Mouse (Mus musculus): ENCODE measurements around the gene Msx3.

The Msx3 gene

DNA sequence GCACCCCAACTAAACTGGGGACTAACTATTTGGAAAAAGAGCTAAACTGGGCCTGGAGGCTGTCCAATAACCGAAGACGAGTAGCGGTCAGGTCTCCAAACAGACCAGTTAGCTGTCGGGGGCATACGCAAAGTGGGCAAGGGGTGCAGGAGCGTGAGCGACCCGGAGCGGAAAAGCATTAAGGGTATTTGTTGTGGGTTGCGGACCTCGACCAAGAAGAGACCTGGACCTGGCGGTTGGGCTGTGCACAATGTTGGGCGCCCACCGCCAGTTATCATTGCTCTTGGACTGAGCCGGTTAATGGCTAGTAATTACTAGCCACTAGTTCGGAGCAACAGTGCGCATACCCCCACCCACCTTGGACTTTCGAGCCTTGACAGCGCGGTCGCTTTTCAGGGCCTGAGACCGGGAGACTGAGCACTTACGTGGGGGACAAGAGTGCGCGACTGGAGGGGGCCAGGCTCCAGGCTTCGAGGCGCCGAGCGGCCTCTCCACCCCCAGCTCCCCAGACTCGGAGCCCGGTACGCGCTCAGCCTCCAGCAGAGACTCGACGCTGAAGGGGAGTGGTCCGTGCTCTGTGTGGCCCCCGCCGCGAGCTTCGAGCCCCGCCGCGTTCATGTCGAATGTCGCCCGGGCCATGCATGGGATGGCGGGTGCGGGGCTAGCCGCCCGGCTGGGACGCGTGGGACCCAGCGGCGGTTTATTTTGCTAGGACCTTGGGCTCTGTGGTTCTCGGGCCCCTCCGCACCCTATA is at the start of gene Msx3:
TSS of gene Msx3 (minus strand) at position 729 of the 754 bp plus-strand sequence.
- no peak for DNase-seq (ENCODE audit: extremely low read depth, insufficient read length, low spot score)

DNA sequence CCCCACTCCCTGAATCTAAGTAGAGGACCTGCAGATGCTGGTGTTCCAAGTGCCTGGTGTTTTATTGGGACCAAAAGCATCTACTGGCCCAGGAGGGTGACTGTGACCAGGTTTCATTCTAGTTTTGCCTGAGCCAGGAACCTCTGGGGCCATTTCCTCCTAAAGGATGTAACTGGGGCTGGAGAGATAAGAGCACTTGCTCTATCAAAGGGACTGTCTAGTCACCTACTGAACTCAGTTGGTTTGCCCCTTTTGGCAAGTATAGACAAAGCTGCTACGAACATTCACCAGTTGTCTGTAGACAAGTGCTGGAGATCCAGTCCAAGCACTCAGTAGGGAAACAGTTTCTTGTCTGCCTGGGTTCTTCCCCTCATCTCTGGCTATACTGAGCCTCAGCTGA is 49.6 kb upstream of the Msx3 start:
- DNase-seq (ENCODE audit: extremely low read depth, insufficient read length, low spot score): no peak

- no peak for DNase-seq (ENCODE audit: extremely low read depth, insufficient read length, low spot score)
These were observed 47.2 kb upstream of the Msx3 start for GRCm38 (mm10) chr7:140096055-140096454.

GRCm38 (mm10) chr7:140095556-140095955 is 46.7 kb upstream of the Msx3 start:
- DNase-seq (ENCODE audit: extremely low read depth, insufficient read length, low spot score): no peak

- DNase-seq (ENCODE audit: extremely low read depth, insufficient read length, low spot score): no peak
These were observed 46.1 kb upstream of the Msx3 start for GRCm38 (mm10) chr7:140094954-140095353.

DNA sequence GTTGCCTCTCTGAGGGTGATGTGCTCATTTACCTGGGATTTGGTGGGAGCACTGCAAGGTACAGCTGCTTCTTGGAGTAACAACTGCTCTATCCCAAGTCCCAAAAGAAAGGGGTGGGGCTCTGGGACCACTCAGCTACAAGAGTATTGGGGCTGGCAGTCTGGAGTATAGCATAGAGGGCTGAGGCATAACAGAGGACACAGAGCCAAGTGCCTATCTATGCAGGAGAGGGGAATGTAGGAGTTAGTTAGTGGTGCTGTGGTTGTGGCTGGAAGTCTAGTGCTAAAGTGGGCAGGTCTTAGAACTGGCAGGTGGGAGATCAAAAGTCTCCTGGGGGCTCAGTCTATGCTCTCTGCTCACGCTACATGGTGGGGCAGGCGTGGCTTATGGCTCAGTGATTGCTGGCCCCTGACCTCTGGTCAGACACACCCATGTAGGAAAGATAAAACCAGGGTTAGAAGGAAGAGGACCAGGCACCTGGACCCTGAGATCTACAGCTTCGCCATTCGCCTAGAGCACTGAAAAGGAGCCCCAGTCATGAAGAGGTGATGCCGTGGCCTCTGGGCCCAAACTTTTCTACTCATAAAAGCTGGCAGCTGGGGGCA is 44.1 kb upstream of the Msx3 start, which contains the start of gene Prap1:
TSS of gene Prap1 (plus strand) at position 472 of the 605 bp plus-strand sequence.
- no peak for DNase-seq (ENCODE audit: extremely low read depth, insufficient read length, low spot score)

DNA sequence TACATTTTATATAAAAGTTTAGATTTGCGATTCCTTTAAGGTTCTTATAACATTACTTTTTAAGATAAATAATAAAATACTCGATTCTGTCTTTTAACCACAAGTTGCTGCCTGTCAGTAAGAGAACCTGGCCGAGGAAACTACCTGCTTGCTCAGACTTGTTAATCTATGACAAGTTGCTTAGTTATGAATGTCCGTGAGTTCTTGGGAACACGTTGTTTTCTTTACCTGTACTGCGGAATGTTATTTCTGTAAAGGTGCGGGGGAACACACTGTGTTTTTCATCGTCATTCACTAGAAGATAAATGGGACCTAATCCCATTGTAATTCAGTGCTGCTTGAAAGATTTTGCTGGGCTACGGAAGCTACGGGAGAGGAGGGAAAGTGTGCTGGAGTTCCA is 41.7 kb upstream of the Msx3 start:
- no peak for DNase-seq (ENCODE audit: extremely low read depth, insufficient read length, low spot score)

DNA sequence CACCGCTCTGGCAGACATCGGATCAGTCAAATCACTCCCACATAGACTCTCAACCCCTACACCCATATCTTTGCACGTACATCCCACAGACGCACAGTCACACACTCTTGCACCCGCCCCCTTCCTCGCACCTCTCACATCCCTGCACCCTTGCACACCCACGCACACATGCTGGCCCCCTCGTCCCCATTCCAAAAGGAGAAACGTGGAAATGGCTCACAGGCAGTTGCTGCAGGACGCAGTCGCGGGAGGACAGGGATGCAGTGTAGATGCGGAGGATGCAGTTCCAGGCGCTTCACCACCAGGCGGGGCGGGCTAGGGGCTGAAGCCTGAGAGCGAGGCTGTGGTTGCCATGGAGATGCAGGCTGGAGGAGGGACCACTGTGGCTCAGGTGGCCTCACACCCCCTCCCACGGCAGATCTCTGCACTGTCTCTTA is 33.4 kb upstream of the Msx3 start, which contains the start of gene Caly:
TSS of gene Caly (minus strand) at position 307 of the 437 bp plus-strand sequence.
- DNase-seq (ENCODE audit: extremely low read depth, insufficient read length, low spot score): no peak

- DNase-seq (ENCODE audit: extremely low read depth, insufficient read length, low spot score): no peak
These were observed 32.7 kb upstream of the Msx3 start for GRCm38 (mm10) chr7:140081408-140082241.

- DNase-seq (ENCODE audit: extremely low read depth, insufficient read length, low spot score): no peak
These were observed 31.7 kb upstream of the Msx3 start for GRCm38 (mm10) chr7:140080503-140081156.

DNA sequence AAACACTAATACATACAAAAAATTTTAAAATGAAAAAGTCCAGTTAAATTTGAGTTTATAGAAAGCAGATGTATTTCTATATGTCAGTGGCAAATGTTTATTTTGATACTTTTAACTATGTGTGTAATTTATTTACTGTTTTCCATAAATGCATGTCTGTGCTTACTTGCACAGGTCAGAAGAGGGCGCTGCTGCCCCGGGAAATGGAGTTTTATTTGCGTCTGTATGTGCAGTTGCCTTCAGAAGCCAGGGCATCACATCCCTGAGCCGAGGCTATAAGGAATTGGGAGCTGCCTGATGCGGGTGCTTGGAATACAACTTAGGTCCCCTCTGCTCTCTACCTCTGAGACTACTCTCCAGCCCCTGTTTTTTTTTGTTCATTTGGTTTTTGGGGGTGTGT is 29.8 kb upstream of the Msx3 start:
- DNase-seq (ENCODE audit: extremely low read depth, insufficient read length, low spot score): no peak

GRCm38 (mm10) chr7:140077698-140078097 is 28.8 kb upstream of the Msx3 start:
- no peak for DNase-seq (ENCODE audit: extremely low read depth, insufficient read length, low spot score)

- no peak for DNase-seq (ENCODE audit: extremely low read depth, insufficient read length, low spot score)
These were observed 21.3 kb upstream of the Msx3 start for GRCm38 (mm10) chr7:140070042-140070711.

DNA sequence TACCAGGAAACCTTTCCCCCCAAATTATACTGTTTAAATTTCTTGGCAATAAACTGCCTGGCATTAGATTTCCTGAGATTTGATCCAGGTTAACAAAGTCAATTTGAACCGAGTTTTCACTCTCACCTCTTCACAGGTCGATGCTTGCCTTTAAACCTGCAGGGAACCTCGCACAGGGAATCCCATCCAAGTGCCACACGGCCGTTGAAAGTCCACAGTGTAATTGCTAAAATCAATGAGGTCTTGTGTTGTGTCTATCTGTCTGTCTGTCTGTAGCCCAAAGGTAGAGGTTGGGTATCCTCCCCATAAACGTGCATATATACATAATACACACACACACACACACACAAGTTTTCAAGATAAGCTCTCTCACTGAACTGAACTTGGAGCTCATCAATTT is 18.5 kb upstream of the Msx3 start:
- DNase-seq (ENCODE audit: extremely low read depth, insufficient read length, low spot score): no peak

DNA sequence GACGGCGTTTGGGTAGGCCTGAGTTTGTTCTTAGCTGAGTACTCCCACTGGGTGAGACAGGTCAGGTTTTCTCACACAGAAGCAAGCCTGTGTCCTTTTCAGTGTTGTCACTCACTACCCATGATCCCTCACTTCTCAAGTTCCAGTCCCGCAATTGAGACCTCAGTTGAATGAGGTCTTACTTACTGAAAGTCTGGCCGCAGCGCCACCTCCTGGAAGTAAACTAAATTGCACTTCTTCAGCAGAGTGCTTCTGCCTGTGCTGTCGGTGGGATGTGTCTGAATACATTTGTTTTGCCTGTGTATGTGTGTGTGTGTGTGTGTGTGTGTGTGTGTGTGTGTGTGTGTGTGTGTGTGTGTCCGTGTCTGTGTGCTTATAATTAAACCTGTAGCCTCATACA is 14.2 kb upstream of the Msx3 start:
- DNase-seq (ENCODE audit: extremely low read depth, insufficient read length, low spot score): no peak

DNA sequence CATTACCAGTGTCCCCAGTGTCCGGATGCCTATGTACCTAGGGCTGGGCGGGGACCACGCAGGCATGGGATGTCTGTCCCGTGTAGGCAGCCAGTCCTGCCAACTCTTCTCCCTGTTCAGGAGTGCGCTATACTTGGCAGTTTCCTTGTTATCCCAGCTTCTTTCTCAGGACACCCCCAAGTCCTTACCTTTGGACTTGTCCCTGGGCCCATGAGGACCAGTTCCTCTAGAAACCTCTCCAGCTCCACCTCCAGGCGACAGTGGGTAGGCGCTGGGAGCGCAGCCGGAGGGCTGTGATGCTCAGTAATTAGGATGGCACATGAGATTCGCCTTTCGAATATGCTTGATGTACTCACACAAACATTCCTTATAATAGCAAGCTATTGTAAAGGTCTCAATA is 13.4 kb upstream of the Msx3 start:
- peak; percentile 29 for DNase-seq (ENCODE audit: extremely low read depth, insufficient read length, low spot score)

DNA sequence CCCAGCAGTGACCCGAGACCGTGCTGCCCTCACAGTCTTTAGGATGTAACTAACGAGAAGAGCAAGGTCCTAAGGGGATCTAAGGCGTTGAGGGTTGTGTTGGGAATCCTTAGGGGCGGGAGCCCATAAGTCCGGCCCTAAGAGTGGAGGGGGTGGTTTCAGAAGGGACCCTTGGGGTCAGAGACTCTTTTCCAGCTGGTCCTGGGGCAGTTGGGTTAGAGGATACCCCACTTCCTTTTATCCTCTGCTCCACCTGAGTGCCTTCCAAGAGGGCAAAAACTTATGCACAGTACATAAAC is 12.9 kb upstream of the Msx3 start:
- no peak for DNase-seq (ENCODE audit: extremely low read depth, insufficient read length, low spot score)

- DNase-seq (ENCODE audit: extremely low read depth, insufficient read length, low spot score): no peak
These were observed 12.3 kb upstream of the Msx3 start for GRCm38 (mm10) chr7:140060936-140061831.

DNA sequence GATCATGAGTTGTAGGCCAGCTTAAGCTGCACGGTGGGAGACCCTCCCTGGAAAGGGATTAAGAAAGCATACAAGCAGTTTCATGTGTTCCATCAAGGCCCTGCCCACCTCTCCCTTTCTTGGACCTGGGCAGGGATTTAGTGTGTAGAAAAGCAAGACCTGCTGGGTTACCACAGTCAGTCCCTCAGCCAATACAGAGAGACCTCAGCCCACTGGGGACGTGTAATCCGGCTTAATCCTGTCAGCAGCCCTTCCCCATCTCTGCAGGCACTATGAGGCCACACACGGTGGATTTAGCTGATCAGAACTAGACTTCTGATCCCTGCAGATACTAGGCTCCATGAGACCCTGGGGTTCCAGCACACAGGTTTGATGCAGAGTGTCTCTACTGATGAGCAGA is 10.7 kb upstream of the Msx3 start:
- no peak for DNase-seq (ENCODE audit: extremely low read depth, insufficient read length, low spot score)

All from 3134 (cell line).